Mouse (Mus musculus) left cerebral cortex, adult 9 months (tissue): ENCODE measurements at regions not wholly inside any gene's neighbourhood (a gene's known extent, or its start where the extent isn't known, plus 50 kb on each side); places are given as distances from the start of the nearest gene placed in this dataset.

Source experiments
- DNase-seq, 2 experiments: peaks; one replicate each; pipeline ENCODE4 v3.0.0; 2022; ENCODE audit warnings: low spot score in 2 of 2

DNA sequence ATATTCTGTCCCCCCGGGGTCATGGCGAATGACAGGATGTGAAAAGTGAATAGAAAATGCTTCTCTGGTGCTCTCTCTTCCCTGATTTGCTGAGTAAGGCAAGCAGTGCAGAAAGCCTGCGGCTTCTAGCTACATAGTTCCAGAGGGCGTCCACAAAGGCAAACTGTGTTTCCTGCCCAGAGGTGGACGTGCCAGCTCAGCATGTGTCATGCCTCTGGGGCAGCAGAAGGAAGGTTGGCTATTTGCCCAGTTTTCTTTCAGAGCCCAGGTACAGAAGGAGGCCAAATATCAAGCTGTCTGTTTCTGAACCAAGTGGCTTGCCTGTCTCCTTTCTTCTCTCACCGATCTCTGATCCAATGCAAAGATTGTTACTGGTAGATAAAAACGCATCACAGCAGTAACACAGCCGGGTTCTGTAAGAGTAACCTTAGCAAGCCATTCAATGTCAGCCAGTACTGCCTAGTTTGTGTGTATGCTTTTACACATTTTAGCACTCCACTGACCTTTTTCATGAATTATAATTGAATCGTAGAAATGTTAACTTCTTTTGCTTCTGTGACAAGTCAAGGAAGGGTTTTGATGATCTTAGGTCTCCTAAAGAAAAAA is 223.3 kb upstream of the Impg1 start:
- no peak for DNase-seq

GRCm38 (mm10) chr9:80683030-80683692 is 217.9 kb upstream of the Impg1 start:
- DNase-seq: no peak

DNA sequence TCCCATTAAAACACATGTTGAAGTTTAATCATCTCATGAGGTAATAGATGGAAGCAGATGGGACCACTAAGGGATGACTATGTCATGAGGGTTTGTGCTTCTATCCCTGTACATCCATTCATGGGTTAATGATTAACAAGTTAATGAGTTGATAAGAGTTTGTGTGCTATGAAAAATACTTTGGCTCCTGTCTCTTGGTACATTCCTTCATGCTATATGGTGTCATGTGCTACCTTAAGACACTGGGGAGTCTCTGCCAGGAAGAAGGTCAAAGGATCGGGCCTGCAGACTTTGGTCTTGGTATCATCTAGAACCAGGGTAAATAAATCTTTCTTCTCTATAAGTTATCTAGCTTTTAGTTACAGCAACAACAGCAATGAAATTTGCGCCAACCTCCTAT is 216.4 kb upstream of the Impg1 start:
- no peak for DNase-seq

GRCm38 (mm10) chr9:80671483-80671882 is 206.2 kb upstream of the Impg1 start:
- no peak for DNase-seq

DNA sequence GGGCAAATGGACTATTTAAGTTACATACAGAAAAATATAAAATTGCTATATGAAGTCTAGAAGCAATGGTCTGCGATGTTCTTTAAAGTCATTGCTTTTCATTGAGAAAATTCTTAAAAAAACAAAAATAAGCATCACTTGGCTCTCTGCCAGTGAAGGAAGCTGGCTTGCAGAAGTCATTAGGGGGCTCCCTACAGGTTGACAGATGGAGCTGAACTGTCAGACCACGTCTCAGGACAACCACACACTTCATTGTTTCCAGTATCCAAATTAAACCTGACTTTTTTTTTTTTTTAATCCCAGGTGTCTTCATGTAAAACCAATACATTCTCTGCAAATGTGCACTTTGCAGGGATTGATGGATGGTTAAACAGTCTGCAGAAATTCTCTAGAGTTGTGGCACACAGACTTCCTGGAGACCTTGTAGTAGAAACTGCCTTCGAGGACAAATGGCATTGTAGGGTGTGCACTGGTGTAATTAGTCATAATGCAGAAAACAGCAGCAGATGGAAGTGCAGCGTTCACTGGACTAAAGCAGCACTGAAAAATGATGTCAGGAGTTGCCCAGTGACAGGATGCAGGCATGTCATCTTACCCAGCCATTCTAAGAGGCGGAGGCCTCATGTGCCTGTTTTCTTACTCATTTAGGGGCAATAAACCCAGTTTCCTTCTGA is 203.4 kb upstream of the Impg1 start:
- no peak for DNase-seq

DNA sequence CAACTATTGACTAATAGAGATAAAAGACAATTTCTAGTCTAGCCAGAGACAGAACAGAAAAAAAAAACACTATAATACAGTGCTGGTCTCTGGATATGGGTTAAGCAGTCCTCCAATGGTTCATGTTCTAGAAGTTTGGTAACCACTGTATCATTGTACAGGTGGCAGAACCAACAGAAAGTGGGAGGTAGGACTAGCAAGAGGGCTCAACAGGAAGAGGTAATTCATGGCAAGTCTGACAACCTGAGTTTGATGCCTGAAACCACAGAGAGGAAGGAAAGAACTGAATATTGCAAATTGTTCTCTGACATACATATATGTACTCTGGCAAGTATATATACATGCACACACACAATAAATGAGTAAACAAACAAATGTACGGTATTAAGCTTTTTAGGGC is 193.5 kb upstream of the Impg1 start:
- DNase-seq: no peak

GRCm38 (mm10) chr9:80615114-80615513 is 149.8 kb upstream of the Impg1 start:
- no peak for DNase-seq

GRCm38 (mm10) chr9:80600019-80600418 is 134.7 kb upstream of the Impg1 start:
- DNase-seq: no peak

DNA sequence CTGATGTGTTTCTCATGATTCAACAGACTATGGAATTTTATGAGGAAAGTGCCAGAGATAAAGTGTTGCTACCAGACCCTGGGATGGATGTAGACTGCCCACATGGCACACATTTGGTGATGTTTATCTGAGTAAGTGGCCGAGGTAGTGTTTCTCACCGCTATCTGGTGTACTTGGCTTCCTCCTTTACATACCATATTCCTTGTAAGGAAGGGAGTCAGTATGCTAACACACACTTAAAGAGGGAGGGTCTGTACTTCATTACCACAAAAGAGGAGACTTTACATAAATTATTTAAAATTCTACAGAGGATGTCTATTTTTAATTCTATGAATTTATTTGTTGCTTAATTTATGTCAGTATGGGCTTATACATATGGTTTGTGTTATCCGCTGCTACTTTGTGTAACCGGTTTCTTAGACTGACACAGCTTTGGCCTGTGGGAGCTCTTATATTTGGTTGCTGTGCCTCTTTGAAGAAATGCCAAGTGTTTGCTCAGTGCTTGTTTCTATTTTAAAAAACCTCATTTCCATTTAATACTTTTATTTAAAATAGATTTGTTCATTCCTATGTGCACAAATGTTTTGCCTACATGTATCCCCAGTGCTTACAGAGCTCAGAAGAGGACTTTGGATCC is 100.2 kb upstream of the Impg1 start:
- DNase-seq: no peak

DNA sequence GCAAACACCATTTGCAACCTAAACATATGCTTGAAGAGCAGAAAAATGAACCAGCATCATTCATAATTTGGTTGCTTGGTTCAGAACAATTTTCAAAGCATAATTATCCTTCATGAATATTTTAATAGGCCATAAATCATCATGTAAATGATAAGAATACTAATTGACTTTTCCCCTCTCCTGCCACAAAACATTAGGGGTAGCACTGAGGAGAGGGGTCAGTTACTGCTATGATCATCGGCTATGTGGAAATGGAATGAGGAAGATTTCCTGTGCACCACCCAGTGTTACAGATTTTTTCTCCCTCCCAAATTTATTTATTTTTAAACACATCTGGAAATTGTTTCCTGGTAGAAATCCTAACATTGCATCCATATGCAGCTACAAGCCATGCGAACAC is 98.4 kb upstream of the Impg1 start:
- DNase-seq: no peak

DNA sequence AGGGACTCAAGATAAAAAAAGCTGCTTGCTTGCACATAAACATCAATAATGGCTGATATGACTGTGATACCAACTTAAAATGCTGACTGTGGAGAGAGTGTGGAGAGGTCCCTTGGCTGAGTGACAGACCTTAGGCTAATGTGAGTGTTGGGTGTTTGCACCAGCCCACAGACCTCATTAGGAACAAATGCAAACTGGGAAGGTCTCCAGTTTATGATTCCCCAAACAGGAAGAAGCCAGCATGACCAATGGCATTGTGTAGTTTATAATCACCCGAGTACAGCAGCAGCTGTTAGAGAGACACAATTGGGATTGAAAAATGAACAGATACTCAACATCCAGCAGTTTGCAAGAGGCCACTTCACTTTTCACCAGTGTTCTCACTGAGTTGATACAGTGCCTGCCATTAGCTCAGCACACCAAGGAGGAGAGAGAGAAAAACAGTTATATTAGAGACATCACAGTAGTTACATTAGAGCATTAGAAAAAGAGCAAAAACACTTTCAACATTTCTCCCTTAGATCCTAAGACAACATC is 90.3 kb upstream of the Impg1 start:
- no peak for DNase-seq
